Mouse (Mus musculus) stomach, embryonic 15.5 days (tissue): ENCODE data around the gene Plce1. TPM values are rescaled to one million over a fixed set of nuclear protein-coding genes. Genes with fewer than 3 reads are reported as not detected.
"Not testable (repeated sequence)": the region's sequence is repeated elsewhere in the genome, so short reads cannot be mapped to it uniquely, and the experiment has no call there.

Experiments
- ATAC-seq: fragments of 200-750 bp; cut with Nextera tagmentation; 2 replicates; pipeline ENCODE4 v1.8.0; 2017; ENCODE audit warnings: low read depth, moderate number of reproducible peaks, moderate TSS enrichment; ENCODE audit not compliant: insufficient read depth, low FRiP score
- H3K27ac ChIP-seq: fragments of 300-500 bp; sonication (generic); 2 replicates; pipeline ENCODE4 v1.5.1; 2015; ENCODE audit warnings: mild to moderate bottlenecking, inconsistent platforms
- H3K27me3 ChIP-seq: fragments of 300-500 bp; sonication (generic); replicated peaks from 2 replicates; pipeline ENCODE4 v1.6.1; 2015; ENCODE audit warnings: inconsistent platforms
- H3K36me3 ChIP-seq: fragments of 300-500 bp; sonication (generic); 2 replicates; pipeline ENCODE4 v1.6.1; 2015; ENCODE audit warnings: inconsistent platforms
- H3K4me1 ChIP-seq: fragments of 300-500 bp; sonication (generic); 2 replicates; pipeline ENCODE4 v1.6.1; 2015; ENCODE audit warnings: inconsistent platforms
- H3K4me2 ChIP-seq: fragments of 300-500 bp; sonication (generic); 2 replicates; pipeline ENCODE4 v1.6.1; 2015; ENCODE audit warnings: mild to moderate bottlenecking, inconsistent platforms
- H3K4me3 ChIP-seq: fragments of 300-500 bp; sonication (generic); replicated peaks from 2 replicates; pipeline ENCODE4 v1.5.1; 2015; ENCODE audit warnings: inconsistent platforms
- H3K9ac ChIP-seq: fragments of 300-500 bp; sonication (generic); 2 replicates; pipeline ENCODE4 v1.6.1; 2015; ENCODE audit warnings: inconsistent platforms
- H3K9me3 ChIP-seq: fragments of 300-500 bp; sonication (generic); 2 replicates; pipeline ENCODE4 v1.6.1; 2016; ENCODE audit warnings: inconsistent platforms
- WGBS: fragments of 180-500 bp; shearing (Covaris S2); methylation state at CpG from one replicate; pipeline ENCODE4 v1.1.7; 2015; 5-methylcytosine and 5-hydroxymethylcytosine counted together
- polyA plus RNA-seq: library from polyadenylated mRNA; unstranded; fragments of >200 nt; fragmentation: Nextera tagmentation; extraction: Ambion mirVana; gene quantifications from 2 replicates; pipeline ENCODE4 v1.2.1, GENCODE M21; 2015

Plce1 gene
- polyA plus RNA-seq, 1 experiment from 2014 or later, result 9.3 TPM

GRCm38 (mm10) chr19:38621546-38621945, 140.6 kb downstream of the Plce1 start:
- H3K27ac ChIP-seq, result no peak overlapping the region
- H3K27me3 ChIP-seq, result no peaks in the 10 kb centered on the region
- H3K4me1 ChIP-seq, result 0 out of 2 replicates have a peak, but pooled peaks cover 4% of the 10 kb centered on the region
- no peak overlapping the region for H3K9ac ChIP-seq
- no peaks in the 10 kb centered on the region for H3K36me3 ChIP-seq
- WGBS, result 74% methylated on average over 10 of the region's 10 CpGs
- H3K4me3 ChIP-seq, result no peak overlapping the region
- H3K4me2 ChIP-seq, result no peak overlapping the region
- no peak for ATAC-seq
- H3K9me3 ChIP-seq, result no peaks in the 10 kb centered on the region

GRCm38 (mm10) chr19:38626246-38627015, 145.5 kb downstream of the Plce1 start:
- Histone ChIP-seq H3K4me3 (no peak overlapping the region), H3K27ac (no peak overlapping the region), H3K36me3 (no peaks in the 10 kb centered on the region), H3K27me3 (no peaks in the 10 kb centered on the region), H3K4me2 (no peak overlapping the region), H3K4me1 (0 out of 2 replicates have a peak, but pooled peaks cover 2% of the 10 kb centered on the region), H3K9me3 (no peaks in the 10 kb centered on the region), H3K9ac (no peak overlapping the region)
- WGBS, result 61% methylated on average over 9 of the region's 9 CpGs
- no peak for ATAC-seq

- no peak for ATAC-seq
- Histone ChIP-seq H3K9ac (no peak overlapping the region), H3K4me3 (no peak overlapping the region), H3K9me3 (no peaks in the 10 kb centered on the region), H3K4me1 (no peaks in the 10 kb centered on the region), H3K4me2 (no peak overlapping the region), H3K27ac (no peak overlapping the region), H3K27me3 (no peaks in the 10 kb centered on the region), H3K36me3 (no peaks in the 10 kb centered on the region)
- WGBS, result 59% methylated on average over 9 of the region's 9 CpGs
Observed at GRCm38 (mm10) chr19:38627075-38627768, 146.3 kb downstream of the Plce1 start.

- H3K36me3 ChIP-seq, result no peaks in the 10 kb centered on the region
- no peak for ATAC-seq
- H3K9me3 ChIP-seq, result no peaks in the 10 kb centered on the region
- no peak overlapping the region for H3K4me2 ChIP-seq
- no peaks in the 10 kb centered on the region for H3K27me3 ChIP-seq
- no peak overlapping the region for H3K27ac ChIP-seq
- H3K4me1 ChIP-seq, result peaks cover 6% of the 10 kb centered on the region; the same call in 1 of the 2 replicates
- no peak overlapping the region for H3K9ac ChIP-seq
- no peak overlapping the region for H3K4me3 ChIP-seq
- WGBS, result 52% methylated on average over 3 of the region's 3 CpGs
Observed at GRCm38 (mm10) chr19:38632251-38632650, 151.3 kb downstream of the Plce1 start.

- no peaks in the 10 kb centered on the region for H3K9me3 ChIP-seq
- 21% methylated on average over 5 of the region's 5 CpGs for WGBS
Observed at GRCm38 (mm10) chr19:38633306-38633705, 152.4 kb downstream of the Plce1 start.

GRCm38 (mm10) chr19:38639050-38639449, 158.1 kb downstream of the Plce1 start:
- Histone ChIP-seq H3K4me2 (no peak overlapping the region), H3K9ac (no peak overlapping the region), H3K27ac (no peak overlapping the region), H3K4me1 (no peaks in the 10 kb centered on the region), H3K36me3 (no peaks in the 10 kb centered on the region), H3K27me3 (no peaks in the 10 kb centered on the region), H3K4me3 (no peak overlapping the region), H3K9me3 (no peaks in the 10 kb centered on the region)
- WGBS, result 83% methylated on average over 3 of the region's 3 CpGs
- ATAC-seq, result no peak

More at GRCm38 (mm10) chr19:38633306-38633705, 152.4 kb downstream of the Plce1 start:
- Histone ChIP-seq H3K4me3 (no peak overlapping the region), H3K27ac (0 out of 2 replicates have a peak overlapping the region, but pooled peaks have one; percentile 26), H3K36me3 (no peaks in the 10 kb centered on the region), H3K27me3 (no peaks in the 10 kb centered on the region), H3K4me1 (peaks cover 6% of the 10 kb centered on the region; the same call in 1 of the 2 replicates), H3K4me2 (no peak overlapping the region), H3K9ac (no peak overlapping the region)
- ATAC-seq, result no peak

GRCm38 (mm10) chr19:38639805-38640204, 158.9 kb downstream of the Plce1 start:
- 43% methylated on average over 3 of the region's 3 CpGs for WGBS
- Histone ChIP-seq H3K36me3 (no peaks in the 10 kb centered on the region), H3K9me3 (no peaks in the 10 kb centered on the region), H3K4me2 (no peak overlapping the region), H3K4me1 (no peaks in the 10 kb centered on the region), H3K27me3 (no peaks in the 10 kb centered on the region), H3K4me3 (no peak overlapping the region), H3K9ac (no peak overlapping the region), H3K27ac (no peak overlapping the region)
- no peak for ATAC-seq

GRCm38 (mm10) chr19:38642515-38642914, 161.6 kb downstream of the Plce1 start:
- H3K9me3 ChIP-seq, H3K4me3 ChIP-seq, ATAC-seq, H3K27me3 ChIP-seq, H3K4me2 ChIP-seq, H3K27ac ChIP-seq, H3K4me1 ChIP-seq, H3K36me3 ChIP-seq, H3K9ac ChIP-seq: not testable (repeated sequence)
- 52% methylated on average over 1 of the region's 1 CpGs for WGBS

GRCm38 (mm10) chr19:38644871-38645595, 164.1 kb downstream of the Plce1 start:
- ATAC-seq, result peak; percentile 72; the same call in 1 of the 2 replicates
- Histone ChIP-seq H3K9ac (no peak overlapping the region), H3K4me2 (no peak overlapping the region), H3K27me3 (no peaks in the 10 kb centered on the region), H3K4me1 (no peaks in the 10 kb centered on the region), H3K27ac (peak overlapping the region; percentile 35; the same call in 1 of the 2 replicates), H3K9me3 (no peaks in the 10 kb centered on the region), H3K36me3 (no peaks in the 10 kb centered on the region), H3K4me3 (no peak overlapping the region)
- WGBS, result 24% methylated on average over 6 of the region's 6 CpGs

GRCm38 (mm10) chr19:38657980-38658379, 177.1 kb downstream of the Plce1 start:
- Histone ChIP-seq H3K36me3 (no peaks in the 10 kb centered on the region), H3K9me3 (no peaks in the 10 kb centered on the region), H3K9ac (no peak overlapping the region), H3K4me3 (no peak overlapping the region), H3K4me1 (no peaks in the 10 kb centered on the region), H3K27me3 (no peaks in the 10 kb centered on the region), H3K4me2 (no peak overlapping the region), H3K27ac (no peak overlapping the region)
- ATAC-seq, result no peak
- 56% methylated on average over 13 of the region's 13 CpGs for WGBS

GRCm38 (mm10) chr19:38665398-38665797, 184.5 kb downstream of the Plce1 start:
- ATAC-seq, result no peak

More at GRCm38 (mm10) chr19:38665398-38665797, 184.5 kb downstream of the Plce1 start:
- no peak overlapping the region for H3K27ac ChIP-seq
- no peaks in the 10 kb centered on the region for H3K9me3 ChIP-seq
- no peaks in the 10 kb centered on the region for H3K36me3 ChIP-seq
- no peak overlapping the region for H3K4me3 ChIP-seq
- H3K4me1 ChIP-seq, result no peaks in the 10 kb centered on the region
- H3K27me3 ChIP-seq, result no peaks in the 10 kb centered on the region
- no peak overlapping the region for H3K9ac ChIP-seq
- WGBS, result 83% methylated on average over 1 of the region's 1 CpGs
- no peak overlapping the region for H3K4me2 ChIP-seq
